Mouse (Mus musculus): ENCODE data around the gene Galnt6.

Gene Galnt6

GRCm38 (mm10) chr15:100718572-100718971 lies 10.6 kb downstream of the Galnt6 start:
- DNase-seq = no peak

GRCm38 (mm10) chr15:100717933-100718332 lies 11.2 kb downstream of the Galnt6 start:
- no peak for DNase-seq

GRCm38 (mm10) chr15:100715399-100715993 lies 13.7 kb downstream of the Galnt6 start:
- no peak for DNase-seq

GRCm38 (mm10) chr15:100714470-100714869 lies 14.7 kb downstream of the Galnt6 start:
- DNase-seq = no peak

- no peak for DNase-seq
Measured at GRCm38 (mm10) chr15:100710838-100711237, 18.3 kb downstream of the Galnt6 start.

- DNase-seq = no peak
Measured at GRCm38 (mm10) chr15:100708433-100709078, 20.6 kb downstream of the Galnt6 start.

- DNase-seq = no peak
Measured at GRCm38 (mm10) chr15:100706226-100706625, 22.9 kb downstream of the Galnt6 start.

- DNase-seq = no peak
Measured at GRCm38 (mm10) chr15:100705376-100705775, 23.8 kb downstream of the Galnt6 start.

GRCm38 (mm10) chr15:100703913-100704312 lies 25.3 kb downstream of the Galnt6 start:
- DNase-seq = no peak

GRCm38 (mm10) chr15:100701856-100702255 lies 27.3 kb downstream of the Galnt6 start:
- DNase-seq = no peak

GRCm38 (mm10) chr15:100701108-100701507 lies 28.1 kb downstream of the Galnt6 start:
- no peak for DNase-seq

GRCm38 (mm10) chr15:100700424-100700823 lies 28.8 kb downstream of the Galnt6 start:
- DNase-seq = no peak

GRCm38 (mm10) chr15:100699386-100699785 lies 29.8 kb downstream of the Galnt6 start:
- DNase-seq = no peak

- DNase-seq = no peak
Measured at GRCm38 (mm10) chr15:100698078-100698477, 31.1 kb downstream of the Galnt6 start.

GRCm38 (mm10) chr15:100694406-100694805 lies 34.8 kb downstream of the Galnt6 start:
- DNase-seq = no peak

- DNase-seq = no peak
Measured at GRCm38 (mm10) chr15:100691990-100692389, 37.2 kb downstream of the Galnt6 start.

GRCm38 (mm10) chr15:100687430-100687971 lies 41.7 kb downstream of the Galnt6 start, which contains the start of gene Cela1:
TSS of gene Cela1 (minus strand) at chr15:100687921.
- DNase-seq = no peak

GRCm38 (mm10) chr15:100686989-100687388 lies 42.2 kb downstream of the Galnt6 start:
- DNase-seq = no peak

- no peak for DNase-seq
Measured at GRCm38 (mm10) chr15:100686434-100686833, 42.7 kb downstream of the Galnt6 start.

GRCm38 (mm10) chr15:100685849-100686248 lies 43.3 kb downstream of the Galnt6 start:
- no peak for DNase-seq

- DNase-seq = no peak
Measured at GRCm38 (mm10) chr15:100685255-100685654, 43.9 kb downstream of the Galnt6 start.

- no peak for DNase-seq
Measured at GRCm38 (mm10) chr15:100684450-100684849, 44.7 kb downstream of the Galnt6 start.

GRCm38 (mm10) chr15:100683041-100683440 lies 46.1 kb downstream of the Galnt6 start:
- peak; percentile 59 for DNase-seq

- DNase-seq = no peak
Measured at GRCm38 (mm10) chr15:100681770-100682169, 47.4 kb downstream of the Galnt6 start.

Data from cerebellum, adult 9-11 months (tissue).